Mouse (Mus musculus): ENCODE measurements at regions not wholly inside any gene's neighbourhood (a gene's known extent, or its start where the extent isn't known, plus 50 kb on each side); places are given as distances from the start of the nearest gene placed in this dataset.
"Not testable (repeated sequence)": the region's sequence is repeated elsewhere in the genome, so short reads cannot be mapped to it uniquely, and the experiment has no call there.

DNA sequence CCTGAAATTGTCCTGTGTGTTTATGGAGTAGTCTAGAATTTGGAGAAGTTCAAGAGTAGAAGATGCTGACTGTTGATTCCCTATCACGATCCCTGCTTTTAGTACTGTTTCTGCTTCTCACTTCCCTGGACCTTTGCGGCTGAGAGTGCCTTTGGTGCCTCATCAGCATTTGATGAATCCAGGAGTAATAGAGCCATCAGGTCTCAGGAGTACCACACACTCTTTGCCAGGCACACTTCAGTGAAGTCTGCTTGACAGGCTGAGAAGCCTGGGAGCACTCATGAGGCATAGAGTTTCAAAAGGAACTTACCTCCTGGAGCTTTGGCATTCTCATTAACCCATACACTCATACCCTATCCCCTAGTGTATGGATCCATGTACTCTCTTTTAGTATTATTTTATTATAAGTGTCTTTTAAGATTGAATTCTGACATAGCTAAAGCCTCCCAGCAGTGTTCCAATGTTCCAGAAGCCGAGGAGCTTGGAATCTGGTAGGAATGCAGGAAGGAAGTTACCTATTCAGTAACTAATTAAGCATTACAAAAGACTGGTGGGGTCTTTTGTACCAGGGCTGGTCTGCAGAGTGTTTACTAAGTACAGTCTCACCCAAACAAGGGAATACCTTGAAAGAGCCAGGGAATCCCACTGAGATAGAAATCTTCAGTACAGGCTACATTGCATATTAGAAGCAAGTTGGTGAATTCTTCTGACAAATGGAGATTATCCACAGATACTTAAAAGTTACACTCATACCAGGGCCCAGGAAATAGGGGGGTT lies 139.7 kb downstream of the Tex13c3 start:
- DNase-seq (ENCODE audit: low spot score) = not testable (repeated sequence)

DNA sequence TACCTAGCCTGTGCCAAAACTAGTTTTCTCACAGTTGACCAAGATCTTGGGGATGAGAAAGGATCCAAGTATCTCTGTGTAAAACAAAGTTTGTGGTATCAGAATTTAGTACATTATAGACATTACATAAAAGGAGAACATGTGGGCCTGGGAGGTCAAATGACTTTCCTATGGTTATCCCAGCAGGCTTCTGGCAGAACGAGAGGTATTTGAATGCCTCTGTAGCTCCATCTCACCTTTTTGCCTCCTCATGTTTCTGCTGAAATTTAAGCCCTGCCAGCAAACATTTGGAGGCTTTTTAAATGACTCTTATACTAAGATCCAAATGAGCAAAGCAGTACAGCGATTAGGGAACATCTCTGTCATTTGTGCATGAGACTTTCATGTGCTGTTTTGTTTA lies 167.8 kb downstream of the Tex13c3 start:
- DNase-seq (ENCODE audit: low spot score) = no peak

DNA sequence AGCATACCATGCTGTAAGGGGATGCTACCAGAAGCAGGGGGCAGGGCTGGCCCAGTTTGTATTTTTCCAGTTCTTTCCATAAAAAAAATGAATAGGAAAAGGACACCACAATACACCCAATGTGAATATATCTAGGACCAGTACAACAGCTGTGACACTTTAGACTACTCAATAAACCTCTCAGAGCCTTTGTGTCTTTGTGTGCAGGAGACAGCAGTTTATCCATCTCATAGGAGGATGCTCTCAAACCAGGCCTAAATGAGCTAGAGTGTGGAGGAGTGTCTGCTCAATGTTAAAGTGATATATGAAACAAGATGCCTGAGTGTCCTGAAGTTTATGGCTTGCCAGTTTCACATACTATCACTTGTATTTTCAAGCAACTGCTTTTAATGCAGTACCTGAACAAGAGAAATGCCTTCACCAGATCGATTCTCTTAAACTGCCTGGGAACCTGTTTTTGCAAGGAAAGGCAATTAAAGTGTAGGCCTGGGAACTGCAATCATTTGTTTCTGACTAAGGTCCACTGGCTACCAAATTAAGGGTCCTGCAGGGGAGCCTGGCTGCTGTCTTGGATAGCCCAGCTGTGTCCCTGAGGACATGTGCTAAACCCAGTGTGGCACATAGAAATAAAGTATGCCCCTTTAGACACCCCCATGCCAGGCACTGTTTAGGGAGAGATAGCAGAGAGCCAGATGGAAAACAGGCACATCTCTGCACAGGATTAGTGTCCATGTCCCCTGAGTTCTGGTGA lies 169.1 kb downstream of the Tex13c3 start:
- no peak for DNase-seq (ENCODE audit: low spot score)

DNA sequence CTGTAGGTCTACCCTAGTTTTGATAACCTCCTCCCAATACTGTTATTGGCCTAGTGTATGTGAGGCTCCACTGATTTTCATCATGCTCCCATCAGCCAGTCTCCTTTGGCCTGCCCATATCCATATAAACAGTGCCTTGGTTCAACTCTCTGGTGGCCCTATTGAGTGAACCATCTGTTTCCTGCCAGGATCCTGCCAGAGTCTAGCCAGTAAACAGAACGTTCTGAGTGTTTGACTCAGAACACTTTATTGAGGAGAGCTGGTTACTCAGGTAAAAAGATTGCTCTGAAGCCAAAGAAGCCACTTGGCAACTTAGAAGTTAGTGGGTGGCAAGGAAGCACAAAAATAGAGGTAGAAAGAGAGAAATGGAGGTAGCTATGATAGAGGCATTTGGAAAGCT lies 169.7 kb downstream of the Tex13c3 start:
- no peak for DNase-seq (ENCODE audit: low spot score)

DNA sequence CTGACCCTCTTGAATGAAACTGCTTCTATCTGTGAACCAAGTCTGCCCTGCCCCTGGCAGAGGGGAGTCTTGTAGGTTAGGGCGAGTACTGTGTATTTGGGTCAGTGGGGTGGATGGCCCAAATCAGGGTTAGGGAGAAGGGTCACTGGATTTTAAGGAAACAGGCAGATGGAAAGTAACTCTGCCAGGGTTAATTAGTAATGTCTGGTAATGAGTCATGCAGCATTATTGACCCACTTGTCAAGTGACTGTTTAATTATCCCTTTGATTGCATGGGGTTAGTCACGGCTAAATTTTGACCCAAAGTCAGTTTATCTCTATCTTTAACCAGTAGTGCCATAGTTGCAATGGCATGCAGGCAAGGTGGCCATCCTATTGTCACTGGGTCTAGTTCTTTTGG lies 192.9 kb downstream of the Tex13c3 start:
- no peak for DNase-seq (ENCODE audit: low spot score)

DNA sequence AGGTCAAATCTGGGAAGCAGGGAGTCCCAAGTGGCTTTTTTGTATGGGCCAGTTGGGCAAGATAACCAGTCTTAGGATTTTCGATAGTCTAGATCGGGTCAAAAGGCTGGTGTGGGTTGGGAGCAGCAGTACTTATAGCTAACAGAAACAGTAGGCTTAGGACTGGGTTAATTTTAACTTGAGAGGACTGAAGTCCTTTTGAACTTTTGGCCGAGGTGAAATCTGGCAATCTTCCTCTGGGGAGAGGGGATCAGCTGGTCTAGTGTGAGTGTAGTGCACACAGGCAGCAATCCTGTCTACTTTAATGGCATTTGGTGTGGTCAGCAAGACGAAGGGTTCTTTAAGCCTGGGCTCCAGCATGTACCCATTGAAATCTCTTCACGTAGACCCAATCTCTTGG lies 194.7 kb downstream of the Tex13c3 start:
- no peak for DNase-seq (ENCODE audit: low spot score)

DNA sequence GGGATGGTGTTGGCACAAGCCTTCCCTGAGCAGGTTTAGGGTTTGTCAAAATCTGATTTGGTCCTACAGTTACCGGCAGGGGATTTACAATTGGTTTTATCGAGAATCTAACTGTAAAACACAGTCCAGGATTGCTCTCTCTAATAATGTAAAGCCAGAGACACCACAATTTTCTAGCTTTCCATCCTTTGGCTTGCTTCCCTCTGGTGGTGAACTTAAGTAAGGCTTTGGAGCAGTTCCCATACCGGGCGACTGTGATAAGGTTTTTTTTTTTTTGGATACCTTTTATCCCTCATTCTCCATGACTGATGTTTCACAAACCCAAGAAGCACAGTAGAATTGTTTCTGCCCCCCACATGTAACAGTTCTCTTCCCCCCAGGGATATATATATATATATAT lies 195.3 kb downstream of the Tex13c3 start:
- no peak for DNase-seq (ENCODE audit: low spot score)

DNA sequence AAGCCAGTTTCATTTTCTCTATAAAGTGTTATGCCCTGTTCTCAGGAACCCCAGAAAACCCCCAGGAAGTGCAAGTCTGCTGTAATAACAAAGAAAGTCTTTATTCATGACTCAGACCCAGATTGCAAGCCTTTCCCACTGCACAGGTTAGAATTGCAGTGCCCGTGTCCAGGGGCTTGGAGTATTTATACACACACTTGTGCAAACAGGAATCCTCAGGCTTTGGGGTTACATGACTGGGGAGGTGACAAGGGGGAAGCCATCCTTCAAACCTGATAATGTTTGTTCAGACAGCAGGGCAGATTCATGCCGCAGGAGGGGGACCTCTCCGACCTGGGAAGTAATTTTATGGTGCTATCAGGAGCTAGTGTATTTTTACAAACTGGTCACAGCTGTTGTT lies 198.0 kb downstream of the Tex13c3 start:
- DNase-seq (ENCODE audit: low spot score) = peak; percentile 12

DNA sequence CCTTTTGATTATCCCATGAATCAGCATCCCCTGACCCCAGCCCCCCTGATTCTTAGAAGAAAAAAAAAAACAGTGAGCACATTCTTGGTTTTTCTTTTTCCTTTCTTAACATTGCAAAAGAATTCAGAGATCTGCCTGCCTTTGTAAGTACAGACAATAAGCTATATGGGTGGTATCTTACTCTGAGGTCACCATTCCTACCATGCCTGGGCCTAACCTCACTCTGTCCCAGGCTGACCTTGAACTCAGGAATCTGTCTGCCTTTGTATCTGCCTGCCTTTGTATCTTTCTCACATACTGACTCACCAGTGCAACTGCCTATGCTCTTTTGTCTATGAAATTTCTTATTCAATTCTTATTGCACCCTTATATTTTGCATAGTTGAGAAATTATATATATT lies 216.9 kb downstream of the Tex13c3 start:
- DNase-seq (ENCODE audit: low spot score) = no peak

DNA sequence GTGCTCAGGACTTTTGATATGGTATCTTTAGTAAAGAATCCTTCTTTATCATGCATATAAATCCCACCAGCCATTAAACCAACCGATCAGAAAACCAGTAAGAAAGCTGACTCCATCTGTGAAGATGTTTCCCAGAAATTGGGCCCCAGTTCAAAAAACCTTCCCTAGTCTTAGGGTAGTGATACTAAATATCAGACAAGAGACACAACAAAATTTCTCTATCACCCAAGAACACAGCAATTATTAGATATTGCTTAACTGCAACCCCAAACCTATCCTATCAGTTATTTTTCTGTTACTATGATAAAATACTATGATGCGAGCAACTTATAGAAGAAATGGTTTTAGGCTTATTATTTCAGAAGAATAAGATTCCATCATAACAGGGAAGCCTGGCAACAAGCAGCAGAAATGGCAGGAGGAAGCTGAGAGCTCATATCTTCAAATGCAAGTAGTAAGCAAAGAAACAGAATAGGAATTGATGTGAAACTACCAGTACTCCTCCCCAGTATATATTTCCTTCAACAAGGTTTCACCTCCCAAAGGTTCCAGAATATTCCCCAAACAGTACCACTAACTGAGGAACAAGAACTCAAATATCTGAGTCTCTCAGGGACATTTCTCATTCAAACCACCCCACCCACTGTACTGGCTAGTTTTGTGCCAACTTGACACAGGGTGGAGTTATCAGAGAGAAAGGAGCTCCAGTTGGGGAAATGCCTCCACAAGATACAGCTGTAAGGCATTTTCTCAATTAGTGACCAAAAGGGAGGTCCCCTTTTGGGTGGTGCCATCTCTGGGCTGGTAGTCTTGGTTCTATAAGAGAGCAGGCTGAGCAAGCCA lies 234.1 kb downstream of the Tex13c3 start:
- no peak for DNase-seq (ENCODE audit: low spot score)

DNA sequence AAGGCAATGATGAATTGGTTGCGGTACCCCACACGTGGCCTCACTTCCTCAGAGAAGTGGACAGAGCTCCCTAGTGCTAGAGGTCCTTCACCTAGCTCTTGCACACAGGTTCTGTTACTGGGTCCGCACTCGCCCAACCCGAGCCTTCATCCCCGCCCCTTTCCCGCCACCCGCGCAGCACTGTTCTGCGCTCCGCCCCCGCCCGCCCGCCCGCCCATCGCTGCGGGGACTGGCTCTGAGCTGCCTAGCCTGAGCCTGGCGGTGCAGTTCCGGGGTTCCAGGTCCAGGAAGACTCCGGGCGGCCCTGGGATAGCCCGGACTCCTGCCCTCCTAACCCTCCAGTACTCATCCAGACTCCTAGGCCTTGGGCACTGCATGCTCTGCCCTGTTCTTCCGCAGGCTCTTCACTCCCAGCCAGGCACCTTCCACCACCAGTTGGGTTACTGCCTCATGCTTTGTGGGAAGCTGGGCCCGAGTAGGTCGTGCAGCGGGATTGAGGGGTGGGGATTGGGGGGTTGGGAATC lies 243.3 kb downstream of the Tex13c3 start:
- DNase-seq (ENCODE audit: low spot score) = peak; percentile 38

DNA sequence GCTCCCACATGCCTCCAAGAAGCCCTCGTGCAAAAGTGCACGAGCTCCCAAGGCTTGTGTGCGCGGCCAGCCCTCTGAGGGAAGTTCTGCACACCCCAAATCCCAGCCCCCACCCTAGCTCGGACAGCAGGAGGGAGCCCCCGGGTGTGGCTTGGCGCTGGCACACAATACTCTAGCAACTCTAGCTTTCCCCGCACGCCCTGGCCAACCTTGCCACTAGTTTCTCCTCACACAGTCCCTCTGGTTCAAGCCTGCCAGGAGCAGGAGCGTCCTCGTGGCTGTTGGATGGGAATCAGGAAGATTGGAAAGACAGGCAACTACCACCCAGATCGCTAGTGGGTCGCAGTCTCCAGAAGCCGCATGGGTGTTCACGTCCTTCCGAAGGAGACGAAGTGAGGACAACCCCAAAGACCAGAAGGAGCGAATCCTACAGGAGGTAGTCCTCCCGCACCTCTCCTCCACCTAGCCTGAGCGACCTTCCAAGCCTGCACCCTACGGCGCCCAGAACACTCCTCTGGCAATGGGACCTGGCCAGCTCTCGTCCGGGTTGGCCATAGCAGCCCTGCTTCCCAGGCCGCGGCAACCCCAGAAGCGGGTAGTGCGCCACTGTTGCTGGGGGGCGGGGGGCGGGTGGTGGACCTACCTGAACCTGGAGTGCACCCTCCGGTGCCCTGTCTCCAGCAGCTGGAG lies 243.9 kb downstream of the Tex13c3 start:
- DNase-seq (ENCODE audit: low spot score) = peak; percentile 10

DNA sequence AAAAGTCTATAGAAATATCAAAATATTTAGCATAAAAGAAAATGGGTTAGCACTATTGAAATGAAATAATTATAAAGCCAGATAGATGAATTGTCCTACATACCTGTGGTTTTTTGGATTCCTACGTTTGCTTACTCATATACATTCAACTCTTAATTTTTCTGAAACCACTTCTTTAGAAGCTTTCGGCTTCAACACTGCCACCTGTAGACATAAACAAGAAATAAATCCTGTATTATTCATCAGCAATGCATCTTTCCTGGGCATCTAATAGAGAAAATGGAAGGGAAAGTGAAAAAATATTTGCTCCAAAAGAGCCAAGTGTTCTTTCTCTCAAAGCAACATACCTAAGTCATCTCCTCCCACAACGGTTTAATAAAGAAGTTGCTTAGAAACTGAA lies 245.7 kb downstream of the Tex13c3 start:
- DNase-seq (ENCODE audit: low spot score) = no peak

DNA sequence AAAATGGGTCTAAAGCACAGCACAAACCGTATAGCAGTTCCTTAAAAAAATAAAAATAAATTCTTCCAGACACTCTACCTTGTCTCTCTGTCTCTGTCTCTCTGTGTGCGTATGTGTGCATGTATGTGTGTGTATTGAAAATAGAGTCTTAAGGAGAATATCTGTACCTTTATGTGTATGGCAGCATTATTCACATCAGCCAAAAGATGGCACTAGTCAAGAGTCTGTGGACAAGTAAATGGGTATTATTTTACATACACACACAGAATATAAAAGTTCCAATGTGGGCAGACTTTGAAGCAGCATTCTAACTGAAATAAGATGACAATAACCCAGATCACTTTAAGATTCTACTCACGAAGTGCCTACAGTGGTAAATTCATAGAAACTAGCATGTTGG lies 249.3 kb downstream of the Tex13c3 start:
- DNase-seq (ENCODE audit: low spot score) = no peak

DNA sequence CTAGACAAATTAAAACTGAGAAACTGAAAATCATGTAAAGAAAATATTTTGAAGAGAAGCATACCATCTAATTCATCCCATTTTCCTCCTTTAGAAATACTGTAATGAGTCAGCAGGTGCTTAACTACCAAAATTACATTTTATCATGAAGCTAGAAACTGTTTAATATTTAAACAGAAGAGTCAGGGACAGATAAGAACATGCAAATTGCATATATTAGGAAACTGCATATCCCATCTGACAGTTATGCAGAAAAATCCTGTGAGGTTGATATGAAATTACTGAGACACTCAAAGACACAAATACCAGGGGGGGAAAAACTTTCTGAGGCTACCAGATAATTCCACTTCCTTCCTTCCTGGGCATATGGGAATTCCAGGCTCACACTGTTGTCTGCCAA lies 257.8 kb downstream of the Tex13c3 start:
- DNase-seq (ENCODE audit: low spot score) = no peak

DNA sequence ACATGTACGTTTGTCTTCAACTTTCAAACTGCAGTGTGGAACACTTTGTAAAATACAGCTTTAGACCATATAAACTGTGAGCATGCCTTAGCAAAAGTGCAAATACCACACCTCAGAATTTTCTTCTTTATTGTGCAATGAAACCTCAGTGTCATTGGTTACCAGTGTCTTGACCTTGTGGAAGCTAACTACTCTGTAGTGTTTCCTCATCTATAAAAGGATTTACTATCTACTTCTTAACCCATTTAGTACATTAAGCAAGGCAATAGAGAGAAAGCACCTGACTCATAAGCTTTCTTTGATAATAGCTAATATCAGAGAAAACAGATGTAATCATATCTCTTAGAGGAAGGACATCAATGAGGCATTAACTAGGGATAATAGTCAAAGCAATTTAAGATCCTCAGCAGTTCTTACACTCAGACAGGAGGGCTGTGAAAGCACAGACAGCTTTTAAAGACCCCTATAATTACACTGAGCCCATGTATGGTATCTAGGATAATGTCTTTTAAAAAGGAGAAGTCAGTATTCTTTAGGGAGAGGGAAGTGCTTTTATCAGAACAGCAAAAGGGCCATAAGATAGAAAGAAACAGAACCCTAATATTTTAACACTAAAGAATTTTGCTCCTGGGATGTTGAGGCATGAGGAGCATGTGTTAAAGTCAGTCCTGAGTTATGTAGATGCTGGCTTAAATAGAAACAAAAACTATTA lies 260.2 kb downstream of the Tex13c3 start:
- DNase-seq (ENCODE audit: low spot score) = no peak

DNA sequence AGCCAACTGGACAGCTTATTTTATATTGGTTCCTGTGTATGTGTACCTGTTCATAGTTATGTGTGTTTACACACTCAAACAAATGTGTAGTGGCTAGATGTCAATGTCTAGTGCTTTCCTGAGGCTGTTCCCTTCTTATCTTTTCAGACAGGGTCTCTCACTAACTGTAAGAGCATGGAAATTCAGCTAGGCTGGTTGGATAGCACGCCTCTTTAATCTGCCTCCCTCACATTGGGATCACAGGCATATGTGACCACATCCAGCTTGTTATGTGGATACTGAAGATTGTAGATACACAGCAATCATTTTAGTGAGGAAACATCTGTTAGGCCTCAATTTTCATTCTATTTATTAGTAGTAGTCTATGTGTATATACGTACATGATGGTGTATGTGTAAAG lies 261.4 kb downstream of the Tex13c3 start:
- DNase-seq (ENCODE audit: low spot score) = no peak

DNA sequence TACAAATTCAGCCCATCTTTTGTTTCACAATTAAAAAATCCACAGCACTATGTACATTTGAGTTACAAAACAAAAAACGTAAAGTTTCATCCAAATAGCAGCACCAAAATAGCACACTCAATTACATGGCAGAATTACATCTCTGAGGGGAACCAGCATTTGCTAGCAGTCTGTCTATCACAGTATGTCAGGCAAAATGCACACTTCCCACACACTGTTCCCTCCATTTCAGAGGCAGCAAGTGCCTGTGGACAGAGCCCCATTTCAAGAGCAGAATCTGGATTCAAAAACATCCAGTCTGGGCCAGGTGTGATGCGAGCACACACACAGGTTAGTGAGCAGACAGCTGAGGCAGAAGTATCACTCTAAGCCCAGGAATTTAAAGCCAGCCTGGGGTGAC lies 261.8 kb downstream of the Tex13c3 start:
- no peak for DNase-seq (ENCODE audit: low spot score)

DNA sequence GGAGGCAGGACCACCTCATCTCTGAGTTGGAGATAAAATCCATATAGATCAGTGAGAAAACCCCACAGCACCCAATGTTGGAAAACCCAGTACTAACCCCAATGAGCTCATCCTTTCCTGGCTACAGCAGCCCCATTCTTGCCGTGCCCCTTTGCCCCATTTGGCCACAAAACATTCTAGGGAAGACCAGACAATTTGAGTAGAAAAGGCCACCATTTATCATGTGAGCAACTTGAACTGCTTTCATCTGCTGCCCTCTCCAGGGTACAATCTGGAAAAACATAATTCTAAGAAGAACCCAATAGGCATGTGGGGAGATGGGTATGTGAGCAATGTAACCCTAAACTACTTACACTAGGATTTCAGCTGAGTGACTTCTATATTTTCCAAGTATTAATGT lies 274.7 kb downstream of the Tex13c3 start:
- no peak for DNase-seq (ENCODE audit: low spot score)

DNA sequence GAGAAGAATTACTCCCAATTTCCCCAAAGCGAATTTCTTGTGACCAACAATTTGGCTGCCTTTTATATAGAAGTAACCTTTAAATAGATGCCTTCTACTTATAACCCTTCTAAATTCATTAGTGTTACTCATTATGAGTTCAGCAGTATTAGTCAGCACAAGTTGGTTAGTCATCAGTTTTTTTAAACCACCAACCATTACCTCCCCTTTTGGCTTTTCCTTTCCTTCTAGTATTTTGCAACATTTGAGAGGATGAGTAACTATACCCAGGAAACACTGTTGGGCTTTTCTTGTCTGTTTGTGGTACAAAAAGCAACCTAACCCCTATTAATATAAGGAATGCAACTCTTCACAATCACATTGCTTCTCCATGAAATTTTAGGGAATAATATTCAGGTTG lies 278.6 kb downstream of the Tex13c3 start:
- DNase-seq (ENCODE audit: low spot score) = no peak

DNA sequence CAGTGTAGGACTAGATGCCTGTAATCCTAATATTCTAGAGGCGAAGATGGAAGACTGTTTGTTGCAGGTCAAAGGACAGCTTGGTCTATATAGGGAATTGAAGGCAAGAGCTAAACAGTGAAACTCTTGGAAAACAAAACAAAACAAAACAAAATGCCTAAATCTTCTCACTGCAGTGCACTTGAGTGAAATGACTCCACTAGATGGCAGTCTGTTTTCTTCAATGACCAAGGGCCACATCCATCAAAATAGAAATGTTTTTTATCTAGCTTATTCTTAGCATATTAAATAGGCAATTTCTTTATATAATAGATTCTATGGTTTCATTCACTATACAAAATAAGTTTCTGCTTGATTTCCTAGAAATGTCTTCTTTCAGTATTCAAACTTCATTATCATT lies 279.7 kb downstream of the Tex13c3 start:
- DNase-seq (ENCODE audit: low spot score) = peak; percentile 3
